ENCODE assay signal across 24 mouse cellular contexts in the genomic region with DNA sequence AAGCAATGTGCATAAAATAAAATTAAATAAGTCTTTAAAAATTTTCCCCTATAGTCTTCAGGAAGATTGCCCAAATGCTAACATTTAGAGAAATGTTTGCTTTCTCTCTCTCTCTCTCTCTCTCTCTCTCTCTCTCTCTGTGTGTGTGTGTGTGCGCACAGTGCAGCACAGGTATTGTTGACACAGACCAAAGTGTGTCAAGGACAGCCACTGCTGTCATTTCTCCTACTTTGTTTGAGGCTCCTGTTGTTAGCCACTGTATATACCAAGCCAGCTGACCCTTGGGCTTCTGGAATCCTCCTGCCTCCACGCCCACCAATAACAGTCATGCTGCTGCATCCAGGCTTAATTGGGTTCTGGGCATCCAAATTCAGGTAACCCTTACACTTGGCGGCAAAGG. TPM values are rescaled to one million over a fixed set of nuclear protein-coding genes. Genes with fewer than 3 reads are reported as not detected.
DNase-seq lines count a peak whose midpoint lies in the region; ATAC-seq and TF ChIP-seq lines count a peak whose summit lies in the region.
"Had no signal": no experiment of that assay in that cellular context is flagged by ENCODE, and none has a peak within 500 bp of the region (broad histone marks: within the 10 kb centered on the region; RNA-seq: fewer than 3 reads in every experiment).

No protein-coding gene starts in this region.

- H3K4me2 ChIP-seq in liver, embryonic 12.5 days: no peak overlapping the region
- H3K4me2 ChIP-seq in liver, embryonic 15.5 days: no peak overlapping the region; the same call in 1 of the 2 replicates
- no peak overlapping the region for H3K4me2 ChIP-seq in liver, postnatal 0 days (ENCODE audit: low read depth, low read length)
- H3K4me2 ChIP-seq in midbrain, embryonic 15.5 days: no peak overlapping the region
- H3K4me2 ChIP-seq: embryonic facial prominence, embryonic 13.5 days; embryonic facial prominence, embryonic 15.5 days; forebrain, embryonic 12.5 days had no signal

- ATAC-seq in liver, embryonic 12.5 days: no peak
- no peak for ATAC-seq in liver, embryonic 15.5 days (ENCODE audit: insufficient read depth)
- peak; percentile 57 for ATAC-seq in liver, postnatal 0 days
- ATAC-seq in midbrain, embryonic 15.5 days (replicated peaks): no peak
- ATAC-seq: forebrain, embryonic 14.5 days had no signal

- H3K9me3 ChIP-seq in liver, embryonic 12.5 days (replicated peaks): no peaks in the 10 kb centered on the region
- no peaks in the 10 kb centered on the region for H3K9me3 ChIP-seq in liver, embryonic 15.5 days (replicated peaks)
- H3K9me3 ChIP-seq in liver, postnatal 0 days (ENCODE audit: low read length): no peaks in the 10 kb centered on the region
- no peaks in the 10 kb centered on the region for H3K9me3 ChIP-seq in midbrain, embryonic 15.5 days
- H3K9me3 ChIP-seq: embryonic facial prominence, embryonic 13.5 days; embryonic facial prominence, embryonic 15.5 days; forebrain, embryonic 10.5 days; forebrain, embryonic 12.5 days had no signal

- peaks cover 93% of the 10 kb centered on the region for H3K4me1 ChIP-seq in liver, embryonic 12.5 days
- H3K4me1 ChIP-seq in liver, embryonic 15.5 days (replicated peaks): peaks cover 92% of the 10 kb centered on the region
- peaks cover 50% of the 10 kb centered on the region for H3K4me1 ChIP-seq in liver, postnatal 0 days (ENCODE audit: insufficient read depth)
- no peaks in the 10 kb centered on the region for H3K4me1 ChIP-seq in midbrain, embryonic 15.5 days
- H3K4me1 ChIP-seq: forebrain, embryonic 12.5 days had no signal

- no peaks in the 10 kb centered on the region for H3K27me3 ChIP-seq in liver, embryonic 12.5 days (replicated peaks)
- H3K27me3 ChIP-seq in liver, embryonic 15.5 days: no peaks in the 10 kb centered on the region
- H3K27me3 ChIP-seq in liver, postnatal 0 days (ENCODE audit: insufficient read depth, low read length): no peaks in the 10 kb centered on the region
- H3K27me3 ChIP-seq in midbrain, embryonic 15.5 days (replicated peaks): no peaks in the 10 kb centered on the region
- H3K27me3 ChIP-seq: embryonic facial prominence, embryonic 13.5 days; embryonic facial prominence, embryonic 15.5 days; forebrain, embryonic 12.5 days had no signal

- no peak overlapping the region for H3K4me3 ChIP-seq in liver, embryonic 12.5 days
- H3K4me3 ChIP-seq in liver, embryonic 15.5 days (replicated peaks): no peak overlapping the region
- no peak overlapping the region for H3K4me3 ChIP-seq in liver, postnatal 0 days (ENCODE audit: low read depth, low read length)
- no peak overlapping the region for H3K4me3 ChIP-seq in midbrain, embryonic 15.5 days
- H3K4me3 ChIP-seq: embryonic facial prominence, embryonic 13.5 days; embryonic facial prominence, embryonic 15.5 days; erythroblast, embryonic 14.5 days; forebrain, embryonic 10.5 days; forebrain, embryonic 12.5 days had no signal

- TF ChIP-seq CTCF in liver, postnatal 0 days (IDR thresholded peaks at IDR 0.05; ENCODE audit: low read depth): no peak

- 87% methylated on average over 3 of the region's 3 CpGs for WGBS in liver, embryonic 12.5 days (ENCODE audit: insufficient replicate concordance)
- 79% methylated on average over 3 of the region's 3 CpGs for WGBS in liver, embryonic 15.5 days (ENCODE audit: insufficient replicate concordance)
- WGBS in liver, postnatal 0 days (ENCODE audit: insufficient replicate concordance): 70% methylated on average over 3 of the region's 3 CpGs
- WGBS in midbrain, embryonic 15.5 days: 83% methylated on average over 3 of the region's 3 CpGs

- TF ChIP-seq EP300 in liver, postnatal 0 days (IDR thresholded peaks at IDR 0.05; ENCODE audit: low read depth): 0 out of 2 replicates have a peak, but pooled peaks have one; percentile 18

- peak overlapping the region; percentile 65 for H3K27ac ChIP-seq in liver, embryonic 12.5 days
- H3K27ac ChIP-seq in liver, embryonic 15.5 days (replicated peaks): peak overlapping the region; percentile 49
- H3K27ac ChIP-seq in liver, postnatal 0 days (ENCODE audit: low read depth): peak overlapping the region; percentile 64; the same call in 1 of the 2 replicates
- H3K27ac ChIP-seq in midbrain, embryonic 15.5 days: no peak overlapping the region
- H3K27ac ChIP-seq: embryonic facial prominence, embryonic 13.5 days; embryonic facial prominence, embryonic 15.5 days; forebrain, embryonic 10.5 days; forebrain, embryonic 12.5 days had no signal

- no peak overlapping the region for H3K9ac ChIP-seq in liver, embryonic 12.5 days
- no peak overlapping the region for H3K9ac ChIP-seq in liver, embryonic 15.5 days
- H3K9ac ChIP-seq in liver, postnatal 0 days (replicated peaks): no peak overlapping the region
- H3K9ac ChIP-seq in midbrain, embryonic 15.5 days: no peak overlapping the region
- H3K9ac ChIP-seq: embryonic facial prominence, embryonic 13.5 days; embryonic facial prominence, embryonic 15.5 days; forebrain, embryonic 12.5 days had no signal

- no peaks in the 10 kb centered on the region for H3K36me3 ChIP-seq in liver, embryonic 12.5 days
- no peaks in the 10 kb centered on the region for H3K36me3 ChIP-seq in liver, embryonic 15.5 days (replicated peaks)
- H3K36me3 ChIP-seq in liver, postnatal 0 days (replicated peaks; ENCODE audit: insufficient read depth, low read length): peaks cover 6% of the 10 kb centered on the region; the same call in 1 of the 2 replicates
- H3K36me3 ChIP-seq in midbrain, embryonic 15.5 days (replicated peaks): no peaks in the 10 kb centered on the region
- H3K36me3 ChIP-seq: embryonic facial prominence, embryonic 13.5 days; embryonic facial prominence, embryonic 15.5 days; forebrain, embryonic 10.5 days; forebrain, embryonic 12.5 days had no signal

- no peak for DNase-seq in liver
- DNase-seq in thymus, postnatal 0 days (ENCODE audit: low spot score): peak; percentile 2
- no peak for DNase-seq in thymus, postnatal 10 days (ENCODE audit: low spot score in 2 of 2)
- no peak for DNase-seq in liver, postnatal 0 days
- DNase-seq in spleen, postnatal 14 days (ENCODE audit: low spot score in 2 of 2): no peak
- DNase-seq: adrenal gland, adult 2 months; adrenal gland, postnatal 10 days; adrenal gland, postnatal 25 days; cerebellum, adult 11 months; cerebellum, adult 18-20 months; cerebellum, adult 8-10 months; cerebellum, adult 9-11 months; cerebellum, postnatal 14 days; cerebellum, postnatal 36 days; embryo, embryonic 11 days had no signal

RNA-seq across cellular contexts. Expression of gene Ccnd3, which starts 33.2 kb away (rescaled TPM):
- polyA plus RNA-seq in liver, embryonic 12.5 days (2016; fragmentation: Nextera tagmentation; extraction: Ambion mirVana): 546 and 555 TPM in 2 replicates
- polyA plus RNA-seq in thymus, postnatal 0 days (2015; fragmentation: Nextera tagmentation; extraction: Ambion mirVana): 1,113 and 1,146 TPM in 2 replicates
- 422 and 473 TPM in 2 replicates for polyA plus RNA-seq in liver, embryonic 15.5 days (2015; fragmentation: Nextera tagmentation; extraction: Ambion mirVana)
- 249 and 250 TPM in 2 replicates for polyA plus RNA-seq in liver, postnatal 0 days (2015; fragmentation: Nextera tagmentation; extraction: Ambion mirVana)
- 74.0 and 87.8 TPM in 2 replicates for polyA plus RNA-seq in midbrain, embryonic 15.5 days (2015; fragmentation: Nextera tagmentation; extraction: Ambion mirVana)

RNA-seq across cellular contexts. Expression of gene Taf8, which starts 36.0 kb away (rescaled TPM):
- polyA plus RNA-seq in liver, embryonic 12.5 days (2016; fragmentation: Nextera tagmentation; extraction: Ambion mirVana): 17.6 and 18.0 TPM in 2 replicates
- 28.0 and 30.8 TPM in 2 replicates for polyA plus RNA-seq in thymus, postnatal 0 days (2015; fragmentation: Nextera tagmentation; extraction: Ambion mirVana)
- 14.7 and 15.2 TPM in 2 replicates for polyA plus RNA-seq in liver, embryonic 15.5 days (2015; fragmentation: Nextera tagmentation; extraction: Ambion mirVana)
- 6.5 and 8.1 TPM in 2 replicates for polyA plus RNA-seq in liver, postnatal 0 days (2015; fragmentation: Nextera tagmentation; extraction: Ambion mirVana)
- polyA plus RNA-seq in midbrain, embryonic 15.5 days (2015; fragmentation: Nextera tagmentation; extraction: Ambion mirVana): 22.0 and 22.4 TPM in 2 replicates
